Mouse (Mus musculus): ENCODE data around the gene Kat2a. TPM values are rescaled to one million over a fixed set of nuclear protein-coding genes. Genes with fewer than 3 reads are reported as not detected.
A peak's percentile ranks its signal among the peaks of the same experiment; 100 is the strongest.
"Not testable (repeated sequence)": the region's sequence is repeated elsewhere in the genome, so short reads cannot be mapped to it uniquely, and the experiment has no call there.

The Kat2a gene
- polyA plus RNA-seq, 1 experiment, result 56.4 TPM

- Histone ChIP-seq H3K4me1 (ENCODE audit: control insufficient read depth, insufficient read depth, low read length) (no peaks in the 10 kb centered on the region), H3K27me3 (ENCODE audit: control insufficient read depth, insufficient read depth, low read length) (no peaks in the 10 kb centered on the region), H3K27ac (ENCODE audit: insufficient read depth, low read length) (no peak overlapping the region), H3K4me3 (replicated peaks; ENCODE audit: insufficient read depth, low read depth, low read length) (no peak overlapping the region)
- no peak for DNase-seq
- 71% methylated on average over 5 of the region's 5 CpGs for WGBS
- TF ChIP-seq POLR2A (IDR thresholded peaks at IDR 0.05; ENCODE audit: borderline replicate concordance, insufficient read depth, low read length) (no peak), CTCF (IDR thresholded peaks at IDR 0.05; ENCODE audit: borderline replicate concordance, insufficient read depth, low read depth, low read length) (no peak)
These were observed 30.4 kb downstream of the Kat2a start for GRCm38 (mm10) chr11:100681826-100682225.

- Histone ChIP-seq H3K27me3 (ENCODE audit: control insufficient read depth, insufficient read depth, low read length) (no peaks in the 10 kb centered on the region), H3K4me3 (replicated peaks; ENCODE audit: insufficient read depth, low read depth, low read length) (no peak overlapping the region), H3K27ac (ENCODE audit: insufficient read depth, low read length) (no peak overlapping the region), H3K4me1 (ENCODE audit: control insufficient read depth, insufficient read depth, low read length) (peaks cover 3% of the 10 kb centered on the region; the same call in 1 of the 2 replicates)
- WGBS, result 55% methylated on average over 7 of the region's 7 CpGs
- TF ChIP-seq CTCF (IDR thresholded peaks at IDR 0.05; ENCODE audit: borderline replicate concordance, insufficient read depth, low read depth, low read length) (no peak), POLR2A (IDR thresholded peaks at IDR 0.05; ENCODE audit: borderline replicate concordance, insufficient read depth, low read length) (no peak)
- DNase-seq, result no peak
These were observed 34.5 kb downstream of the Kat2a start for GRCm38 (mm10) chr11:100677810-100678209.

- peak; percentile 31 to 34 for DNase-seq
- WGBS, result 8% methylated on average over 23 of the region's 23 CpGs
These were observed 39.1 kb downstream of the Kat2a start for GRCm38 (mm10) chr11:100673169-100673568.

GRCm38 (mm10) chr11:100671956-100672355 lies 40.3 kb downstream of the Kat2a start:
- DNase-seq, result peak in 1 of 2 experiments; percentile 25
- no peak overlapping the region for H3K4me3 ChIP-seq (replicated peaks; ENCODE audit: insufficient read depth, low read depth, low read length)
- 22% methylated on average over 2 of the region's 2 CpGs for WGBS
- H3K27ac ChIP-seq (ENCODE audit: insufficient read depth, low read length), result no peak overlapping the region
- H3K4me1 ChIP-seq (ENCODE audit: control insufficient read depth, insufficient read depth, low read length), result peaks cover 3% of the 10 kb centered on the region; the same call in 1 of the 2 replicates
- no peaks in the 10 kb centered on the region for H3K27me3 ChIP-seq (ENCODE audit: control insufficient read depth, insufficient read depth, low read length)
- TF ChIP-seq POLR2A (IDR thresholded peaks at IDR 0.05; ENCODE audit: borderline replicate concordance, insufficient read depth, low read length), result no peak

More at GRCm38 (mm10) chr11:100673169-100673568, 39.1 kb downstream of the Kat2a start:
- Histone ChIP-seq H3K27me3 (ENCODE audit: control insufficient read depth, insufficient read depth, low read length) (no peaks in the 10 kb centered on the region), H3K4me1 (ENCODE audit: control insufficient read depth, insufficient read depth, low read length) (peaks cover 3% of the 10 kb centered on the region; the same call in 1 of the 2 replicates), H3K4me3 (replicated peaks; ENCODE audit: insufficient read depth, low read depth, low read length) (no peak overlapping the region), H3K27ac (ENCODE audit: insufficient read depth, low read length) (no peak overlapping the region)
- no peak for TF ChIP-seq POLR2A (IDR thresholded peaks at IDR 0.05; ENCODE audit: borderline replicate concordance, insufficient read depth, low read length)
- TF ChIP-seq CTCF (IDR thresholded peaks at IDR 0.05; ENCODE audit: borderline replicate concordance, insufficient read depth, low read depth, low read length), result no peak

- no peak overlapping the region for H3K4me3 ChIP-seq (replicated peaks; ENCODE audit: insufficient read depth, low read depth, low read length)
- H3K27me3 ChIP-seq (ENCODE audit: control insufficient read depth, insufficient read depth, low read length), result no peaks in the 10 kb centered on the region
- TF ChIP-seq CTCF (IDR thresholded peaks at IDR 0.05; ENCODE audit: borderline replicate concordance, insufficient read depth, low read depth, low read length) (no peak), POLR2A (IDR thresholded peaks at IDR 0.05; ENCODE audit: borderline replicate concordance, insufficient read depth, low read length) (no peak)
- 83% methylated on average over 1 of the region's 1 CpGs for WGBS
- H3K4me1 ChIP-seq (ENCODE audit: control insufficient read depth, insufficient read depth, low read length), result peaks cover 3% of the 10 kb centered on the region; the same call in 1 of the 2 replicates
- no peak overlapping the region for H3K27ac ChIP-seq (ENCODE audit: insufficient read depth, low read length)
- DNase-seq, result no peak
These were observed 41.2 kb downstream of the Kat2a start for GRCm38 (mm10) chr11:100671049-100671448.

GRCm38 (mm10) chr11:100659806-100660205 lies 52.5 kb downstream of the Kat2a start:
- DNase-seq, result no peak
- Histone ChIP-seq H3K4me3 (replicated peaks; ENCODE audit: insufficient read depth, low read depth, low read length) (no peak overlapping the region), H3K4me1 (ENCODE audit: control insufficient read depth, insufficient read depth, low read length) (no peaks in the 10 kb centered on the region), H3K27me3 (ENCODE audit: control insufficient read depth, insufficient read depth, low read length) (no peaks in the 10 kb centered on the region), H3K27ac (ENCODE audit: insufficient read depth, low read length) (no peak overlapping the region)
- 67% methylated on average over 10 of the region's 10 CpGs for WGBS
- TF ChIP-seq CTCF (IDR thresholded peaks at IDR 0.05; ENCODE audit: borderline replicate concordance, insufficient read depth, low read depth, low read length) (no peak), POLR2A (IDR thresholded peaks at IDR 0.05; ENCODE audit: borderline replicate concordance, insufficient read depth, low read length) (no peak)

GRCm38 (mm10) chr11:100656458-100656857 lies 55.8 kb downstream of the Kat2a start:
- DNase-seq, result peak; percentile 21 to 26
- no peak overlapping the region for H3K4me3 ChIP-seq (replicated peaks; ENCODE audit: insufficient read depth, low read depth, low read length)
- H3K4me1 ChIP-seq (ENCODE audit: control insufficient read depth, insufficient read depth, low read length), result no peaks in the 10 kb centered on the region
- no peaks in the 10 kb centered on the region for H3K27me3 ChIP-seq (ENCODE audit: control insufficient read depth, insufficient read depth, low read length)
- TF ChIP-seq CTCF (IDR thresholded peaks at IDR 0.05; ENCODE audit: borderline replicate concordance, insufficient read depth, low read depth, low read length) (no peak), POLR2A (IDR thresholded peaks at IDR 0.05; ENCODE audit: borderline replicate concordance, insufficient read depth, low read length) (no peak)
- 1% methylated on average over 6 of the region's 6 CpGs for WGBS
- H3K27ac ChIP-seq (ENCODE audit: insufficient read depth, low read length), result no peak overlapping the region

GRCm38 (mm10) chr11:100655589-100655988 lies 56.7 kb downstream of the Kat2a start:
- TF ChIP-seq CTCF (IDR thresholded peaks at IDR 0.05; ENCODE audit: borderline replicate concordance, insufficient read depth, low read depth, low read length), result peak; percentile 9; the same call in 1 of the 2 replicates
- not testable (repeated sequence) for H3K4me1 ChIP-seq (ENCODE audit: control insufficient read depth, insufficient read depth, low read length); DNase-seq; H3K4me3 ChIP-seq (replicated peaks; ENCODE audit: insufficient read depth, low read depth, low read length); H3K27ac ChIP-seq (ENCODE audit: insufficient read depth, low read length); H3K27me3 ChIP-seq (ENCODE audit: control insufficient read depth, insufficient read depth, low read length)
- WGBS, result 46% methylated on average over 3 of the region's 3 CpGs

Other genes starting within 250 kb of the Kat2a start
- 16.1 and 19.1 TPM in 2 replicates for gene Klhl11, start 239.7 kb downstream of the Kat2a start, polyA plus RNA-seq (2012; rRNA removed)
- gene Acly, start 184.5 kb downstream of the Kat2a start, polyA plus RNA-seq (2012; rRNA removed), result 155 and 156 TPM in 2 replicates
- gene Ttc25, start 166.9 kb downstream of the Kat2a start, polyA plus RNA-seq (2012; rRNA removed), result 0.86 and 0.92 TPM in 2 replicates
- gene Cnp, start 137.6 kb downstream of the Kat2a start, polyA plus RNA-seq (2012; rRNA removed), result 547 and 616 TPM in 2 replicates
- 27.5 and 27.6 TPM in 2 replicates for gene Nkiras2, start 93.2 kb downstream of the Kat2a start, polyA plus RNA-seq (2012; rRNA removed)
- gene Dnajc7, start 92.3 kb downstream of the Kat2a start, polyA plus RNA-seq (2012; rRNA removed), result 157 and 177 TPM in 2 replicates
- 56.5 and 75.2 TPM in 2 replicates for gene Zfp385c, start 20.0 kb downstream of the Kat2a start, polyA plus RNA-seq (2012; rRNA removed)
- gene Dhx58, start 8.2 kb downstream of the Kat2a start, polyA plus RNA-seq (2012; rRNA removed), result 3.6 and 5.1 TPM in 2 replicates
- gene Hspb9, start 1.4 kb upstream of the Kat2a start, polyA plus RNA-seq (2012; rRNA removed), result not detected in 2 replicates
- gene Rab5c, start 25.8 kb upstream of the Kat2a start, polyA plus RNA-seq (2012; rRNA removed), result 186 and 187 TPM in 2 replicates
- 0.38 and 0.49 TPM in 2 replicates for gene Kcnh4, start 47.5 kb upstream of the Kat2a start, polyA plus RNA-seq (2012; rRNA removed)
- 0.22 TPM in 1 of 2 replicates, not detected in the other for gene Hcrt, start 50.5 kb upstream of the Kat2a start, polyA plus RNA-seq (2012; rRNA removed)
- 8.9 and 11.6 TPM in 2 replicates for gene Ghdc, start 58.5 kb upstream of the Kat2a start, polyA plus RNA-seq (2012; rRNA removed)
- 33.6 and 37.5 TPM in 2 replicates for gene Stat5b, start 138.3 kb upstream of the Kat2a start, polyA plus RNA-seq (2012; rRNA removed)
- gene Stat5a, start 146.9 kb upstream of the Kat2a start, polyA plus RNA-seq (2012; rRNA removed), result 3.0 and 4.0 TPM in 2 replicates
- gene Stat3, start 227.1 kb upstream of the Kat2a start, polyA plus RNA-seq (2012; rRNA removed), result 45.0 and 47.5 TPM in 2 replicates

All from cerebellum, adult 2 months (tissue).